Mouse (Mus musculus) cerebellum, postnatal 10 days (tissue): ENCODE measurements around the gene Scd2.
"Not testable (repeated sequence)": the region's sequence is repeated elsewhere in the genome, so short reads cannot be mapped to it uniquely, and the experiment has no call there.

Experiments used
- DNase-seq, 2 experiments: peaks; one replicate each; pipeline ENCODE4 v3.0.0; 2021; ENCODE audit warnings: mixed read lengths in 2 of 2

Gene Scd2

DNA sequence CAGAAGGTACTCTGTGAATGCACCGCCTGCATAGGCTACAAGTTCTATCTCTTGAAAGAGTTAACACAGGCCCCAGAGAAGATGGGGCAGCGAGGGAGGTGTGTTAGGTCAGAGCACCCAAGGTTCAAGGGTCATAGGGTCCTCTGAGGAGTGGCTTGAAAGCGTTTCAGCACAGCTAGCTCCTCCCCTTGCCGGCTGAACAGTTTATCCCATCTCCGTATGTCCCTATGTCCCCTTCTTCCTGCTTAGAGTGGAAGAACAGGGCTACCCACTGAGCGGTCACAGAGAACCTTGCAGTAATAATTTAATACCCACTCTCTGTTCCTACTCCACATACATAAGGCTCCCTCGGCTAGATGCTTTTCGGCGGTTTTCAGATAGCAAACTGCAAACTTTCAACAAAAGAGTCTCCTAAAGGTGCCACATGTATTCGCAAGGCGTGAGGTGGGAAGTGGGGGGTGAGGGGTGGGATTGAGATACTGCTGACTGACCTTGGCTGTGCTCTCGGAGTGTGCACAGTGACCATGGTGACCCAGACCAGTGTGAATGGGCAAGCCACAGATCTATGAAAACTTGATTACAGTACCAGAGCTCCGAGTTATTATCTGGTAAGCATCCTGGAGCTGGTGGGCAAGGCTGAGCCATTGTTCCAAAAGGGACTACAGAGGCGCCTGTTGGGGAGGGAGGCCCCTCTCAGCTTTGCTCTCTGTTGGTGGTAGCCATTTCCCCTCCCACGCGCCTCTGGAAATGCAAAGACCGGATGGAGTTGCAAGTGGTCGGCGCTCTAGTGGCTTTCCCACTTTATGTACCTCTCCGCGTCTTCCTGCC, at the start of gene Scd2:
Gene Scd2, plus strand, starts transcription at position 734 of the 828 bp plus-strand sequence.
- DNase-seq: peak in 1 of 2 experiments; percentile 60

DNA sequence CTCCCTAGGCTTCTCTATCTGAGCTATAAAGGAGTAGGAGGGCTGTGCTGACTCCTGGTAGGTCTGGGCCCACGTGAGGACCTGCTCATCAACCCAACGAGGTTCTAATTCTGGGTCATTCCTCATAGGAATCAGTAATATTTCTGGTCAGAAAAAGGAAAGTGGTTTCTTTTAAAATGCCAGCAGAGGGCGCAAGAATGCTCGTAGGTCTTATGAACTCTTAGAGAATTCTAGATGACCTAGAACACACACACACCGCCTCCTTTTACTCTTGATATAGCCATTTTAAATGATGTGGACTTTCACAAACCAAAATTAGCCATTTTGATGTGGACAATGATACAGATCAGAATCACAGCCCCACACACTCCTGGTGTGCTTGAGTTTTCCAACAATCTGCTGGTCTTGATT, 47.7 kb upstream of the Scd2 start:
- DNase-seq: peak; percentile 78 to 85

DNA sequence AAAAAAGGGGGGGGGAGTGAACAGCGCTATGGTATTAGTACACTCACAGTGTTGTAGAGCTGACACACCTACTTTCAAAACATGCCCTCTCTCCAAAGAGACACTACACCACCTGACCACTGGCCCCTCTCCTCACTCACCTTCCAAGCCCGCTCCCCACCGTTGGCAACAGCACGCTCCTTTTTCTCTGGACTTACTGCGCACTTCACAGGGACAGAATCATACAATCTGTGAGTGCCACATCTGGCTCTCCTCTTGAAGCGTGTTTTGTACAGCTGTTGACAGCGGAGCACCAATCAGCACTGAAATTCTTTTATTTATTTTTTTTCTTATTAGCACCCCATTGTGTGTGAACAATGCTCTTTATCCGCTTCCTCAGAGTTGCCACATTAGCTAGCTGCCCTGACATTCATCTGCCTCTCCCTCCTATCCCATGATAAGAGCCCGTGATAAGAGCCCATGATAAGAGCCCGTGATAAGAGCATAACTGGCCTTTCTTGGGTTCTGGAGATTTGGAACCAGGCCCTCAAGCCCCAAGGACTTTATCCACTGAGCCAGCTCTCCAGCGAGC, 47.0 kb upstream of the Scd2 start:
- DNase-seq: peak; percentile 30 to 34

DNA sequence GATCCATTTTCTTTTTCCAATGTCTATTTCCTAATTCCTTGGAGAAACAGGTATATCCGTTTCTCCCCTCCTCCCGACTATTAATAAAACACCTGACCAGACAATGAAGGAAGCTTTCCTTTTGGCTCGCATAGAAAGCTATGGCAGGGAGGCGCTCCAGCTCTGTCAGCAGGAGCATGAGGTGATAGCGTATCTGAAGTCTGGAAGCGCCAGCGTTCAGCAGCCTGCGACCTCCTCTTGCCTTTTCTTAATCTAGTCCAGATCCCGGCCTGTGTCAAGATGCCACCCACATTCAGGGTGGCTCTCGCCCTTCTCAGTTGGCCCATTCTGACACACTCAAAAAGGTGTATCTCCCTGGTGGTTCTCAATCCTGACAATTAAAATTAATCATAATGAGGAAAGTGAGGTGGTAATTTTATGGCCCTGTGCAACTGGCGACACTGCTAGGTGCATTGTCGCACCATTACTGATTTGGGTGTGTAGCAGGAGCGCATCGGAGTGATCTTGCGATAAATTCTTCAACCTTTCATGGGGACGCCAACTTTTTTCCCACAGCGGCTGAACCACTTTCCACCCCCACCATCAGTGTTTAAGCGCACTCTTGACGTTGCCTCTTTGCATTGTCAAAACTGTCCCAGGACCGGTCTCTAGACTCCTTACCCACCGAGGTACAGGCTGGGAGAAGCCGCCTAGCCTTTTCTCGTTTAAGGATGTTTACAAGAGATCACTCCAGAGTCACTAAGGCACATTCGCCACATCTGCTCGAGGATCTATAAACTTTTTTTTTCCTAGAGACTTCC, 46.0 kb upstream of the Scd2 start:
- DNase-seq: peak; percentile 70 to 72

DNA sequence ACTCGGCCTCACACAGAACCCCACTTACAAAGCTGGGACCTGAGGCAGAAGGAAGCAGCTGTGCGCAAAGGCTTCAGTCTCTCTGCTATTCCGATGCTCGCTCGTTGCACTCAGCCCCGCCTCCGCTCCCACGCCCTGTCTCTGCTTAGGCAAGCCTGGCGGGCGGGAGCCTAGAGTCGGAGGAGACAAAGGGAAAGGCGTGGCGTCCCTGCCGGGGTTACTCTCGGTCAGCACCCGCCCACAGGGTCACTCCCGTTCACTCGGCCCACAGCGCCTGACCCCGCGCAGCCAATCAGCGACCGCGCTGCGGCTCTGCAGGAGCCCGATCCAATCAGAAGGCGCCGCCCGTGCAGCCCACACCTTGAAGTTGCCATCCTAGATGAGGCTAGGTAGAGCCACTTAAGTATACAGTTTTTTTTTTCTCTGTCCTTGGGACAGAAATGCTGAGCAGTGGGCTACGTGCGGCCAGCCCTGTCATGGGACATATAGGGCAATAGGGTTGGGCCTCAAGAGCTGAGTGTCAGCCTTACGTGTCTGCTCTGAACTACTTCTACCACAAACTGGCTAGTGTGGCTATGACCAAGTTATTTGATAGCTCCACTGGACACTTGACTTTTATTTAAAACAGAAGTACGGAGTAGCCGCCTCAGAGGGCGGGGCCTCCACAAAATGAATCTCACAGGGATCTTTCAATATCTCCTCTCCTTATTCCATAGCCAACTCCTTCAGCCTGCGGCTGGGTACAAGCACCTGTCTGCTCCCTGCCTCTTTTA, 45.2 kb upstream of the Scd2 start:
- peak; percentile 97 to 98 for DNase-seq

DNA sequence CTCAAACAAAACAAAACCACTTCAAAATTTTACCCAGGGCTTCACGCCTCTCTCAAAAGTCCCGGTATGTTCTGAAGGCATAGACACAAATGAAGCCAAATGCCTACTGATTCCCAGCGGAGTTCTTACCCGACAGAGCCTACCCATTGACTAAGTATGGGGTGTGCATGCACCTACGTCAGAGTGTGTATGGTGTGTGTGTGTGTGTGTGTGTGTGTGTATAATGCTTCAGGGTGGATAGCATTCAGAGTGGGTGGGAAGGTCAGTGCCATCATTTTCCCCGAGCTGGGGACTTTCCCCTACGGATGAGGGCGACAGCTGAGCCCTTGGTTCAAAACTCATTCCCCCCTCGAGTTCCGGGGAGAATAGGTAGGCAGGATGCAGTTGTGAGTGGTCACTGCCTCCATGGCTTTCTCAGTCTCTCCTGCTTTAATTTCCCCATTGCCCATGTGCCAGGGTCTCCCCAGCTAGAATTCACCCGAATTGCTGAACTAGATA, 44.6 kb upstream of the Scd2 start:
- peak in 1 of 2 experiments; percentile 13 for DNase-seq

DNA sequence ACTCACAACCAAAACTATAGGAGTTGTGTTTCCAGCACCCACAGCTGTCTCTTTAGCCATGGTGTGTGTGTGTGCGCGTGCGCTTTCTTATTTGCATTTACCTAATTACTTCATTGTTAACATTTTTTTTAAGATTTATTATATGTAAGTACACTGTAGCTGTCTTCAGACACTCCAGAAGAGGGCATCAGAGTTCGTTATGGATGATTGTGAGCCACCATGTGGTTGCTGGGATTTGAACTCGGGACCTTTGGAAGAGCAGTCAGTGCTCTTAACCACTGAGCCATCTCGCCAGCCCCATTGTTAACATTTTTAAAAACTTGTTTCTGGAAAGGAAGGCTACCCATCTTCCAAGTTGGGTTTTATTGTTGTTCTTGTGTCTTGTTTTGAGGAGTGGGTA, 42.3 kb upstream of the Scd2 start:
- DNase-seq: not testable (repeated sequence)

DNA sequence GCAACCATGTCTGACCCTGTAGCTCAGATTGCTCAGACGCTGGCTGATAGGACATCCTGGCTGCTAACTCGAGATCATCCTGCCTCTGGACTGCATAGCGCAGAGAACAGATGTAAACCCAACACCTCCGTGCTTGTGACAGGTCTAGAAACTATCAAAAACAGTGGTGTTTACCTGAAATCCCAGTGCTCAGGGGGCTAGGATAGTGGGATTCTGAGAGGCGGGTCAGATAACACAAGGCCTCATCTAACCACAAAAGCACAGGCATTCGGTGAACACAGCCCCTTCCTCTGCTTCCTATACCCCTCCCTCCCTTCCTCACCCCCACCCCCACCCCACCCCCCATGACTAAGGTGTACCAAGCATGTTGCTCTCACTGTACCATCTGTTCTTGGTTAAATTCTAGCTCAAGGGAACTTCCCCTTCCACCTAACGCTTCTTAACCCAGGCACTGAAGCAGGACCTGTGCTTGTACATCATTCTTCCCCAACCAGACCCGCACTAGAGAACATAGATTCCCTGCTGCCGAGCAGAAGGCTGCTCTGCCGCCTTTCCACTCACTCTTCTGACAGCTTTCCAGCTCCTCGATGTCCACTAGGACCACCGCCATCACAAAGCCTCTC, 41.4 kb upstream of the Scd2 start:
- DNase-seq: no peak

DNA sequence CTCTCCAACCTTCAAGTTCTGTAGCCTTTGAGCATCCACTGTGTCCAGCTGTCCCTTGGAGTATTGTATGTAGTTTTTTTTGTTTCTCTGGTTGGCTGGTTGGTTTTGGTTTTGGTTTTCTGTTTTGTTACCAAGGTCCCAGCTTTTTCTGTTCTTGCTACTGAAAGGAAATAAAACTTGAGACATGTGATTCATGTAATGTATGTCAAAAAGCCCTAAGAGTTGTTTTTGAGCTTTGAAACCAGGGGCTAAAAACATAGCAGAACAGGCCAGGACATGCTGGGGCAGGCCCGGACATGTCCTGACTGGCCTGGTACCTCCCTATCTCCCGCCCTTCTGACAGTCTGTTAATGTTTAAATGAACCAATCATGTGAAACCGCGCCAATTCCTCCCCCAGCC, 39.4 kb upstream of the Scd2 start:
- not testable (repeated sequence) for DNase-seq

DNA sequence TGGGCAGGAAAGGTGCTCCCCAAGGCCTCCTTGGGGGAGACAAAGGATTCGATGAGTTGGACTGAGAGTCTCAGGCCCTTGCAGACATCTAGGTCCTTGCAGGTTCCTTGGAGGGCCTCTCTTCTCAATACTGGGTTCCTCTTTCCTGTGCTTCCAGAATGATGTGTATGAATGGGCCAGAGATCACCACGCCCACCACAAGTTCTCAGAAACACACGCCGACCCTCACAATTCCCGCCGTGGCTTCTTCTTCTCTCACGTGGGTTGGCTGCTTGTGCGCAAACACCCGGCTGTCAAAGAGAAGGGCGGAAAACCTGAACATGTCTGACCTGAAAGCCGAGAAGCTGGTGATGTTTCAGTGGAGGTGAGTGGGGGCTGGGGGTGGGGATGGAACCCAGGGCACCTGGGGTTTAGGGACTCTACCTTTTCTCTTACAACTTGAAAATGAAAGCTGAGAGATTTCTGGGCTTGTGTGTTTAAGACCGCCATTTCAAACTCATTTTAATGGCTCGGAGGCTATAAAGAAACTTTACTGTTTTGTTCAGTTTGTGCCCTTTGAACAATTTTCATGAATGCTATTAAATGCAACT, 36.0 kb upstream of the Scd2 start:
- DNase-seq: no peak

DNA sequence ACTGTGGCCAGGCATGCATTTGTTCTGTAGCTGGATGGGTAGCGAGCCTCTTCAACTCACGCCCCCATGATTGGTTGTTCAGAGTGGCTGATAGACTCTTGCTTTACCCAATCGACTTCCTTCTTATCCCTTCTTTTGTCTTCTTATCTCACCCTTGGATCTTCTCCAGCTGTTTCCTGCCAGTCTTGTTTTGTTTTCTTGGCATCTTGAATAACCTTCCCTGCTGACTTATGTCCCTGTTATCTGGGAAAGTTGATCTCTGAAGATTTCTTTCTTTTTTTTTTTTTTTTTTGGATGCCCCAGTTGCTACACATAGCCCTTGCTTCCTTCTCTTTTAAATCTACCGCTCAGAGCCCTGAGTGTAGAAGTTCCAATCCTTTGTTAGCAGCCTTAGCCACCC, 34.0 kb upstream of the Scd2 start:
- DNase-seq: no peak

DNA sequence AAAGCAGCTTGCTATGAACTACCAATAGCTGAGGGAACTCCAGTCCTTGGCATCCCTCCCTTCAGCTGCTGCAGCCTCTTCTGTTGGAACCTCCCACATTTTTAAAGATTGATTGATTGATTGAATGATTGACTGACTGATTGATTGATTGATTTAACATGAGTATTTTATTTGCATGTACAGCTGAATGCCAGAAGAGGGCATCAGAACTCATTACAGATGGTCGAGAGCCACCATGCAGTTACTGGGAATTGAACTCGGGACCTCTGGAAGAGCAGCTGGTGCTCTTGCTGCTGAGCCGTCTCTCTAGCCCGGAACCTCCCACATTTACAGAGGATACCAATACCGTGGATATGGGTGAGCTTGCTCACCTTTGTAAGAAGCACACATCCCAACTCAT, 33.0 kb upstream of the Scd2 start:
- DNase-seq: no peak

DNA sequence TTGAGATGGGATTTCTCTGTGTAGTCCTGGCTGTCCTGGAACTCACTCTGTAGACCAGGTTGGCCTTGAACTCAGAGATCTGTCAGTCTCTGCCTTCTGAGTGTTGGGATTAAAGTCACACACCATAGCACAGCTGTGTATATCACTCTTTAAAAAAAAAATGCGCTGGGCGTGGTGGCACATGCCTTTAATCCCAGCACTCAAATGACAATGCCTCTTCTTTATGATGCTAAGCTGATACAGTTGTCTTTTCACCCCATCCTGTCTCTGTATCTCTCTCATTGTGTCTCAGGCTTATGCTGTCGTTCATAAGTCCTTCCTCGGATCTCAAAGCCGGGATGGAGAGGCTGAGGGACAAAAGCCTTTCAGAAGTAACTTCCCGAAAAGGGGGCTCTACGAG, 31.7 kb upstream of the Scd2 start:
- no peak for DNase-seq

DNA sequence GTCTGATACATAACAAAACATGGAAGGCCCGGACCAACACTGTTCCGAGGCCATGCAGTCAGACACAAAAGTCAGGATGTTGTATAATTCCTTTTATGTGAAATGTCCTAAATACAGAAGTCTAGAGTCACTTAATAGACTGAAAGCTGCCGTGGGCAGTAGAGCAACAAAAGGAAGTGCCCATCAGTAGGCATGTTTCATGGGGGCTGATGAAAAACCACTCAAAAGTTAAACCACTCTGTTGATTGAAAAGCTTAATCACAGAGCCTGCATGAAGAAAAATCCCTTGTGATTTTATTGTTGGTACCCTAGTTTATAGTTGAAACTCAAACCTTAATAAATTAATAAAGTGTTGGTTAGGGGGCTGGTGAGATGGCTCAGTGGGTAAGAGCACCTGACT, 29.9 kb upstream of the Scd2 start:
- DNase-seq: no peak

DNA sequence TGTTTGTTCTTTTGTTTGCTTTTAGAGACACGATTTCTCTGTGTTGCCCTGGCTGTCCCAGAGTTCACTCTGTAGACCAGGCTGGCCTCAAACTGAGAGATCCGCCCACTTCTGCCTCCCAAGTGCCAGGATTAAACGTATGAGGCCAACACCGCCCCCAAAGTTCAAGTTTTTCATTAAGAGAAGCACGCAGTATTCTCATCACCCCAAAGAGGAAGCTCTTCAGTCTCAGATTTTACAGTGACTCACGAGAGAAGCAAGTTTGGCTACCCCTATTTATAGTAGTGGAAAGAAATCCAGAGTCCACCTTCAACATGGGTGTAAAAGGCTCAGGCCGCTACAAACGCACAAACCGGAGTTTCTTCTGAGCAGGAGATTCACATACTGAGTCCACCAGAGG, 29.2 kb upstream of the Scd2 start:
- no peak for DNase-seq

DNA sequence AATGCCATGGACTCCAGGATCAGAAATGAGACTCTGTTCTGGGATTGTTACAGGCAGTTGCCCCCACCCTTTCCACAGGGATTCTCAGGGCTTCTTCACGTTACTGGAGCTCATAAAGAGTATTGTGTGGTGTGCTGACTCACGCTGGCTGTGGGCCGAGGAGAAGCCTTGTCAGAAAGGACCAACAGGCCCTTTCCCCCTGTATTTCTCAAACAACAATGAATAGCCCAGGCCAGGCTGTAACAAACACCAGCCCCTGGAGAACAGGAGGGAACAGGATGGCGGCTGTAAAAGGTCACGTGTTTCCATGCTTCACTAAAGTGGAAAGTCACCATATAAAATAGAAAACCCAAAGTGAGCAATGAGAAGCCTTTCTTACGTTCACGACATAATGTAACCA, 28.2 kb upstream of the Scd2 start:
- DNase-seq: no peak

DNA sequence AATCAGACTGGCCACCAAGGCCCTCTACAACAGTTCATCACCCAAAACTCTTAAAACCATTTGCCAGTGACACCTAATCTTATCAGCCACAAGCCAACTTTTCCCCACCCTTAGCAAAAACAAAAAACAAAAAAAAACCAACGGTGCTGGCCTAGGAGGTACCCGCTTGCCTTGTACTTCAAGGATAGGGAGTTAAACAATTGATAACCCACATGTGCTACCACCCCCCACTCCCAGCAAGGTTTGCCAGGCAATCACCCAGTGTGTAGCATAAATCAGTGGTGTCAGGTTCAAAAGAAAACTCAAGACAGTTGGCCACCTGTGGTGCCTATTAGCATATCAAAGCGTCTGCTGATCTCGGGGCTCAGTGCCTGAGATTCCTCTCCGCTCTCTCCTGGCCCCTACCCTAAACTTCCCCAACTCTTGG, 27.6 kb upstream of the Scd2 start:
- no peak for DNase-seq

DNA sequence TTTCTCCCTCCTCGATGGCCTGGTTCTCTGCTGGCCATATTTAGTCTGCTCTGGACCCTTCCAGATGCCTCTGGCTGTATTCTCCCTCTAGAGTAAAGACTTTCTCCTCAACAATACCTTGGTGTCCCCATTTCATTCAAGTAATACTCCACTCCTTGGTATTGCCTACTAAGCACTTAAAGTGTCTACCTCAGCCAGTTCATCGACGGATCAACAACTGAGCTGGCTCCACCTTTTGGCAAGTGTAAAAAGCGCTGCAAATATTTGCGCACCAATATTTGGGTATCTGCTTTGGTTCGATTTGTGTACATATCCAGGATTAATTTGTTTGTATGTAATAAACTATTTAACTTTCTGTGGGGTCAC, 27.0 kb upstream of the Scd2 start:
- DNase-seq: no peak

DNA sequence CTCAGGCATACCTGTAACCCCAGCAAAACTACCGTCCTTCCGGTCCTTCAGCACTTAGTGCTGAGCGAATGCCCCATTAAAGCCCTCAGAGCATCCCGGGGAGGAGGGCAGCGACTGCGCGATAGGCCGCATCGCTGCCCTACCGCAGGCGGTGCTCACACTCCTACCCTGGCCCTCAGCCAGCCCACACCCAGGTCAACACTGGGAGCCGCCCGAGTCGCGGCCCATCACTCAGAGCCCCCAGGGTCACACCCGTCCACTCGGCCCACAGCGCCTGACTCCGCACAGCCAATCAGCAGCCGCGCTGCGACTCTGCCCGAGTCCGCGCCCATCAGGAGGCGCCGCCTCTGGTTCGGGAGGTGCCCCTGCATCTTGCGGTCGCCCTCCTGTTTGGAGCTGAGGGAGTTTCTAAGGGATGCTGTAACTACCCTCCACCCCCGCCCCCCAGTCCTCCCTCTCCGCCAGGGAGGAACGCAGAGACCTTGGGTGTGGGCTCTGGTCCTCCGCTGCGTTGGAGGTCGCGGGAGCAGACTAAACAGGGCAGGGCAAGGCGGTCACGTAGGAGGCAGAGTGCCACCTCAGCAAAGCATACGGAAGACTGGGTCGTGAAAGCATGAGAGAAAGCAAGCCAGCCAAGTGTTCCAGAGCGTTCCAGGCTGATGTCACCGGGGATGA, 26.5 kb upstream of the Scd2 start:
- peak; percentile 91 to 94 for DNase-seq

DNA sequence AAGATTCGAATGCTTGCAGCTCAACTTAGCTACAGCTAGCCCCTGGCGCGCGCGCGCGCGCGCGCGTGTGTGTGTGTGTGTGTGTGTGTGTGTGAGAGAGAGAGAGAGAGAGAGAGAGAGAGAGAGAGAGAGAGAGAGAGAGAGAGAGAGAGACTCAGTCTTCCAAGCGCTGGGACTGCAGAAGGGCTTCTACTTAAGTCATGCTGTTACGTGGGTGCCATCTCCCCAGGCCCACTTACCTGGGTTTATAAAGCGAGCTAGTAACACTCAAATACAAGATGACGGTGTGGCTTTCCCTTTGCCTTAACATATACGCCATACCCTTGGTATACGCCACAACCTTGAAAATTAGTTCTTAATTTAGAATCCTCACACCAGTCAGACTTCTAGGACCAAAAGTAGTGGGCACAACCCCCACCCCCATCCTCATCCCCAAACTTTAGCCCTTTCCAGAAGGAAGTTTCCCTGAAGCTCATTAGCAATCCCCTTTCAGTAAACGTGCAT, 25.9 kb upstream of the Scd2 start:
- DNase-seq: no peak

DNA sequence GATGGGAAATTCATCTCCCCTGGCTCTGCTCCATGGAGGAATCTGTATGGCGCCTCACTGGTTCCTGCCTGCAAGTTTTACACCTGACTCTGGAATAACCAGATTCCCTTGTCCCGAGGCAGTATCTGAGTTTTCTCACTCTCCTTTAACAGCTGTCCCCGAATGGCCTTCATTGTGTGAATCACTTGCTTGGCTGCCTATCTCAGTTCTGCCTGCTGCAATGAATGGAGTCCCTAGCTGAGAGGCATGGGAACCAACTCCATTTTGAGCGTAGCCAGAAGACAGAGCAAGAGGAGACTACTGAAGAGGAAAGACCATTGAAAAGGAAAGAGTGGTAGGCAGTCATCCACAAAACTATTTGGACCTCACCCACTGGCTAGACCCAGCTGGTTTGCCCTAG, 19.8 kb upstream of the Scd2 start:
- no peak for DNase-seq
